Mouse (Mus musculus): Measurements from ENCODE around the gene Inava.

The Inava gene

GRCm38 (mm10) chr1:136233892-136234594, at the start of gene Inava:
TSS of gene Inava (minus strand) at chr1:136234264.
- no peak for DNase-seq (ENCODE audit: low spot score in 2 of 2)

- no peak for DNase-seq (ENCODE audit: low spot score in 2 of 2)
These were observed 43.3 kb upstream of the Inava start for GRCm38 (mm10) chr1:136277366-136277765.

GRCm38 (mm10) chr1:136268224-136268623, 34.2 kb upstream of the Inava start:
- DNase-seq (ENCODE audit: low spot score in 2 of 2), result no peak

- DNase-seq (ENCODE audit: low spot score in 2 of 2), result peak in 1 of 2 experiments; percentile 14
These were observed 32.1 kb upstream of the Inava start for GRCm38 (mm10) chr1:136266127-136266526.

GRCm38 (mm10) chr1:136263355-136263754, 29.3 kb upstream of the Inava start:
- no peak for DNase-seq (ENCODE audit: low spot score in 2 of 2)

GRCm38 (mm10) chr1:136260635-136261238, 26.7 kb upstream of the Inava start, which contains the start of gene Gpr25:
TSS of gene Gpr25 (minus strand) at chr1:136260873.
- no peak for DNase-seq (ENCODE audit: low spot score in 2 of 2)

GRCm38 (mm10) chr1:136259893-136260634, 26.0 kb upstream of the Inava start:
- peak in 1 of 2 experiments; percentile 31 for DNase-seq (ENCODE audit: low spot score in 2 of 2)

- DNase-seq (ENCODE audit: low spot score in 2 of 2), result no peak
These were observed 25.5 kb upstream of the Inava start for GRCm38 (mm10) chr1:136259543-136259892.

GRCm38 (mm10) chr1:136258495-136258894, 24.4 kb upstream of the Inava start:
- DNase-seq (ENCODE audit: low spot score in 2 of 2), result no peak

- no peak for DNase-seq (ENCODE audit: low spot score in 2 of 2)
These were observed 21.6 kb upstream of the Inava start for GRCm38 (mm10) chr1:136255657-136256056.

- DNase-seq (ENCODE audit: low spot score in 2 of 2), result no peak
These were observed 21.1 kb upstream of the Inava start for GRCm38 (mm10) chr1:136255174-136255573.

- DNase-seq (ENCODE audit: low spot score in 2 of 2), result no peak
These were observed 20.5 kb upstream of the Inava start for GRCm38 (mm10) chr1:136254503-136255065.

GRCm38 (mm10) chr1:136253472-136253871, 19.4 kb upstream of the Inava start:
- DNase-seq (ENCODE audit: low spot score in 2 of 2), result no peak

- no peak for DNase-seq (ENCODE audit: low spot score in 2 of 2)
These were observed 15.6 kb upstream of the Inava start for GRCm38 (mm10) chr1:136249662-136250061.

- DNase-seq (ENCODE audit: low spot score in 2 of 2), result no peak
These were observed 13.3 kb upstream of the Inava start for GRCm38 (mm10) chr1:136247393-136247792.

GRCm38 (mm10) chr1:136244469-136244868, 10.4 kb upstream of the Inava start:
- DNase-seq (ENCODE audit: low spot score in 2 of 2), result no peak

GRCm38 (mm10) chr1:136241801-136242200, 7.7 kb upstream of the Inava start:
- no peak for DNase-seq (ENCODE audit: low spot score in 2 of 2)

GRCm38 (mm10) chr1:136238495-136238894, 4.4 kb upstream of the Inava start:
- DNase-seq (ENCODE audit: low spot score in 2 of 2), result no peak

GRCm38 (mm10) chr1:136234595-136235092, 580 bp upstream of the Inava start:
- no peak for DNase-seq (ENCODE audit: low spot score in 2 of 2)

- no peak for DNase-seq (ENCODE audit: low spot score in 2 of 2)
These were observed 876 bp downstream of the Inava start for GRCm38 (mm10) chr1:136232986-136233790.

GRCm38 (mm10) chr1:136232285-136232926, 1.7 kb downstream of the Inava start:
- no peak for DNase-seq (ENCODE audit: low spot score in 2 of 2)

Measured in urinary bladder, postnatal 4 days (tissue).